Comparison of ENCODE assay signal across 8 mouse cellular contexts in genomic region chr7:75781298-75781947, GRCm38 (mm10).
DNase-seq lines count a peak whose midpoint lies in the region; ATAC-seq and TF ChIP-seq lines count a peak whose summit lies in the region.

No protein-coding gene starts in this region.

- H3K9ac ChIP-seq in heart, embryonic 14.5 days (ENCODE audit: low read length), result peak overlapping the region; percentile 85
- peak overlapping the region; percentile 99 for H3K9ac ChIP-seq in ES-Bruce4 (ENCODE audit: low read depth, poor library complexity, severe bottlenecking)

- H3K27ac ChIP-seq in heart, embryonic 14.5 days (replicated peaks in 1 of 2; ENCODE audit: control insufficient read depth in 1 of 2, insufficient read depth in 1 of 2, low read depth in 2 of 2, low read length in 2 of 2), result peak overlapping the region; percentile 33 to 55
- H3K27ac ChIP-seq in ES-Bruce4 (ENCODE audit: insufficient read depth, low read length), result peak overlapping the region; percentile 74
- peak overlapping the region; percentile 89 for H3K27ac ChIP-seq in hindbrain, embryonic 10.5 days
- H3K27ac ChIP-seq in midbrain, embryonic 10.5 days (replicated peaks), result peak overlapping the region; percentile 85

- peak overlapping the region; percentile 76 to 96 for H3K4me3 ChIP-seq in heart, embryonic 14.5 days (ENCODE audit: control insufficient read depth in 1 of 2, insufficient read depth in 1 of 2, low read depth in 1 of 2, low read length in 2 of 2)
- peak overlapping the region; percentile 100 for H3K4me3 ChIP-seq in ES-Bruce4 (ENCODE audit: low read depth, low read length)
- H3K4me3 ChIP-seq in hindbrain, embryonic 10.5 days, result peak overlapping the region; percentile 65
- peak overlapping the region; percentile 60 for H3K4me3 ChIP-seq in midbrain, embryonic 10.5 days

- TF ChIP-seq POLR2A in ES-Bruce4 (IDR thresholded peaks at IDR 0.05; ENCODE audit: insufficient read depth, low read length), result no peak

- WGBS in heart, embryonic 14.5 days, result 6% methylated on average over 13 of the region's 13 CpGs
- WGBS in hindbrain, embryonic 10.5 days, result 9% methylated on average over 13 of the region's 13 CpGs
- WGBS in midbrain, embryonic 10.5 days, result 8% methylated on average over 13 of the region's 13 CpGs

- no peak for ATAC-seq in heart, embryonic 14.5 days (ENCODE audit: insufficient number of reproducible peaks, insufficient read depth, low FRiP score, low read depth)

- no peak for TF ChIP-seq CTCF in ES-Bruce4 (IDR thresholded peaks at IDR 0.05; ENCODE audit: low read depth, low read length)

- TF ChIP-seq EP300 in ES-Bruce4 (IDR thresholded peaks at IDR 0.05; ENCODE audit: insufficient read depth, low read depth, low read length), result no peak

- peaks cover 5 to 8% of the 10 kb centered on the region in 2 experiments; a peak in 3 of 4 replicates for H3K4me1 ChIP-seq in heart, embryonic 14.5 days (ENCODE audit: control insufficient read depth in 2 of 2, insufficient read depth in 2 of 2, low read length in 2 of 2)
- peaks cover 3% of the 10 kb centered on the region for H3K4me1 ChIP-seq in ES-Bruce4 (ENCODE audit: control insufficient read depth, insufficient read depth, low read length)
- H3K4me1 ChIP-seq in hindbrain, embryonic 10.5 days (replicated peaks), result peaks cover 7% of the 10 kb centered on the region
- peaks cover 14% of the 10 kb centered on the region for H3K4me1 ChIP-seq in midbrain, embryonic 10.5 days

- H3K27me3 ChIP-seq in heart, embryonic 14.5 days (ENCODE audit: control insufficient read depth, insufficient read depth, low read length), result no peaks in the 10 kb centered on the region
- H3K27me3 ChIP-seq in ES-Bruce4 (ENCODE audit: control insufficient read depth, insufficient read depth, low read length, poor library complexity, severe bottlenecking), result no peaks in the 10 kb centered on the region
- no peaks in the 10 kb centered on the region for H3K27me3 ChIP-seq in hindbrain, embryonic 10.5 days (ENCODE audit: insufficient read depth, poor library complexity, severe bottlenecking)
- no peaks in the 10 kb centered on the region for H3K27me3 ChIP-seq in midbrain, embryonic 10.5 days (ENCODE audit: low read depth, poor library complexity, severe bottlenecking)

- peaks cover 39% of the 10 kb centered on the region for H3K36me3 ChIP-seq in heart, embryonic 14.5 days (ENCODE audit: control insufficient read depth, insufficient read depth, low read length)
- peaks cover 42% of the 10 kb centered on the region for H3K36me3 ChIP-seq in ES-Bruce4 (ENCODE audit: control insufficient read depth, insufficient read depth, low read length, poor library complexity, severe bottlenecking)
- H3K36me3 ChIP-seq in hindbrain, embryonic 10.5 days, result peaks cover 37% of the 10 kb centered on the region
- peaks cover 38% of the 10 kb centered on the region for H3K36me3 ChIP-seq in midbrain, embryonic 10.5 days

- H3K9me3 ChIP-seq in heart, embryonic 14.5 days (ENCODE audit: control insufficient read depth, low read length), result no peaks in the 10 kb centered on the region
- H3K9me3 ChIP-seq in ES-Bruce4 (replicated peaks; ENCODE audit: control insufficient read depth, insufficient read depth, low read length, poor library complexity, severe bottlenecking), result peaks cover 21% of the 10 kb centered on the region
- no peaks in the 10 kb centered on the region for H3K9me3 ChIP-seq in hindbrain, embryonic 10.5 days
- no peaks in the 10 kb centered on the region for H3K9me3 ChIP-seq in midbrain, embryonic 10.5 days (replicated peaks)

- peak overlapping the region; percentile 59 for H3K4me2 ChIP-seq in heart, embryonic 14.5 days (ENCODE audit: low read length)

- DNase-seq in heart, adult 9 months (ENCODE audit: low spot score in 2 of 2), result no peak
- DNase-seq in hindbrain, embryonic 10.5 days (ENCODE audit: low spot score), result no peak
- DNase-seq in midbrain, embryonic 10.5 days (ENCODE audit: low spot score), result no peak
- no peak for DNase-seq in right cerebral cortex, postnatal 10 days (ENCODE audit: low spot score in 2 of 2)
- DNase-seq in spleen, postnatal 36 days (ENCODE audit: low spot score in 2 of 2), result no peak
- no peak for DNase-seq in frontal cortex, postnatal 10 days (ENCODE audit: low spot score in 2 of 2)
